Mouse (Mus musculus): Measurements from ENCODE around the gene Srp54a.
"Not testable (repeated sequence)": the region's sequence is repeated elsewhere in the genome, so short reads cannot be mapped to it uniquely, and the experiment has no call there.

Gene Srp54a

GRCm38 (mm10) chr12:55124731-55125130, 44.7 kb downstream of the Srp54a start:
- not testable (repeated sequence) for DNase-seq (ENCODE audit: inconsistent ontology term)

GRCm38 (mm10) chr12:55135540-55135939, 55.5 kb downstream of the Srp54a start:
- DNase-seq (ENCODE audit: inconsistent ontology term) = not testable (repeated sequence)

GRCm38 (mm10) chr12:55137859-55138258, 57.8 kb downstream of the Srp54a start:
- not testable (repeated sequence) for DNase-seq (ENCODE audit: inconsistent ontology term)

- not testable (repeated sequence) for DNase-seq (ENCODE audit: inconsistent ontology term)
Observed at GRCm38 (mm10) chr12:55154559-55155448, 74.7 kb downstream of the Srp54a start, which contains the start of gene Srp54b. Gene Srp54b, plus strand, starts transcription at chr12:55155104.

- DNase-seq (ENCODE audit: inconsistent ontology term) = not testable (repeated sequence)
Observed at GRCm38 (mm10) chr12:55155449-55155783, 75.4 kb downstream of the Srp54a start.

Data from Muller cell, postnatal 12 days (primary cell).